Mouse (Mus musculus): ENCODE data around the gene Hist1h4i.

DNA sequence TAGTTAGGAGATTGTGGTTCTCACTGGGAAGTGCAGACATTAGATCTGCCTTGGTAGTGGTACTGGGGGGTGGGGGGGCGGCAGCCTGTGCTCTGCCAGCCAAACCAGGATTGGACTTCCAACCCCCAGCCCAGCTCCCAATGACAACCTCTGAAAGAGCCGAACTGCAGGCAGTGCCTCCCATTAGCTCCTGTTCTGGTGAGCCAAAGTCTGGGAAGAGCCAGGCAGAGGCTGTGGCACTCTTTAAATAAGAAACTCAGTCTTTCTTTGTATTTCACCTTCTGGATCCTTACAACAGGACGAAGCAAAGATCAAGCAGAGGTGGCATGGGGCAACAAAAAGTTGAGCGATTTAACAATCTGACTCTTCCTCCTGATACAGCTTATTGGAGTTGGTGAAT, 42.0 kb downstream of the Hist1h4i start:
- TF ChIP-seq CTCF (IDR thresholded peaks at IDR 0.05; ENCODE audit: low read depth): no peak
- TF ChIP-seq EP300 (IDR thresholded peaks at IDR 0.05; ENCODE audit: low read depth): no peak
